Mouse (Mus musculus): ENCODE data around the gene Neu1. TPM values are rescaled to one million over a fixed set of nuclear protein-coding genes. Genes with fewer than 3 reads are reported as not detected.

Neu1 gene
- polyA plus RNA-seq, 1 experiment from 2014 or later, result 12.8 TPM

DNA sequence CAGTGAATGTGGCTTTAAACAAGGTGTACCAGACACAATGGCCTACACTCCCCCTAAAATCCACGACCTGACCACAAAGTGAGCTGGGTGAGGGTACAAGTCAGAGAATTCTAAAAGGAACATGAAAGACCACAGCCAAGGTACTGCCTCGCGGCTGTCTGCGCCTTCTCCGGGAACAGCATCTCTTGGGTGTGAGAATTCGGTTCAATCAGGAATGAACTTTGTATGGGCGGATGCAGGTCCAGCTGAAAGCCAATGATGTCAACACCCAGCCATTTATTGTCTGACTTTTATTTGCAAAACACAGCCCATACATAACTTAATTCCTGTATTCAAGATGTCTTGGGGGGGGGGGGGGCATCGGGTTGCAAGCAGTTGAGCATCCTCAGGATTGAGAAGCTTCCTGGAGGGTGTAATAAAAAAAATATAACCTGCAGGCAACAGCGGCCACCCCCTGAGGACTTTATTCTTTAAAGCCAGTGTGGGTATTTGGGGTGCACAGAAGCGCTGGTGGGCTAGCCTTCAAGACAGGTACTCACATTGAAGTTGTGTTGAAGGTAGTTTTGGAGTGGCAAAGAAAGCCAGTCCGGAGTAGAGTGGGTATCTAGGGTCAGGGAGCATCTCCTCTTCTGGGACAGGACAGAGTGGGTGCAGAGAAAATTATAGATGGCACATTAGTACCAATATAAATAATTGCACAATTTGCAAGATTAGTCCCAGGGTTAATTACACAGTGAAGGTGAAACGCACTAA, 37.8 kb upstream of the Neu1 start:
- peak overlapping the region; percentile 86; the same call in 1 of the 2 replicates for H3K4me2 ChIP-seq (ENCODE audit: low read depth, low read length, severe bottlenecking)
- H3K4me3 ChIP-seq (ENCODE audit: low read depth, low read length), result peak overlapping the region; percentile 91
- DNase-seq (ENCODE audit: low spot score) (no peak), ATAC-seq (replicated peaks; ENCODE audit: low FRiP score) (no peak)
- no peaks in the 10 kb centered on the region for H3K9me3 ChIP-seq (ENCODE audit: control insufficient read depth, low read length)
- H3K9ac ChIP-seq (ENCODE audit: low read length), result peak overlapping the region; percentile 67
- WGBS, result 72% methylated on average over 12 of the region's 12 CpGs
- H3K4me1 ChIP-seq (replicated peaks; ENCODE audit: control insufficient read depth, insufficient read depth, low read length), result peaks cover 11% of the 10 kb centered on the region
- peak overlapping the region; percentile 68 for H3K27ac ChIP-seq (ENCODE audit: low read depth, low read length)
- H3K27me3 ChIP-seq (ENCODE audit: control insufficient read depth, insufficient read depth, low read length), result no peaks in the 10 kb centered on the region
- H3K36me3 ChIP-seq (ENCODE audit: control insufficient read depth, insufficient read depth, low read length), result peaks cover 4% of the 10 kb centered on the region; the same call in 1 of the 2 replicates

- WGBS, result 1% methylated on average over 49 of the region's 51 CpGs
- no peaks in the 10 kb centered on the region for H3K27me3 ChIP-seq (ENCODE audit: control insufficient read depth, insufficient read depth, low read length)
- peak overlapping the region; percentile 86 for H3K4me2 ChIP-seq (ENCODE audit: low read depth, low read length, severe bottlenecking)
- H3K27ac ChIP-seq (ENCODE audit: low read depth, low read length), result peak overlapping the region; percentile 88
- H3K4me3 ChIP-seq (ENCODE audit: low read depth, low read length), result peak overlapping the region; percentile 91
- DNase-seq (ENCODE audit: low spot score) (peak; percentile 98), ATAC-seq (replicated peaks; ENCODE audit: low FRiP score) (peak; percentile 87)
- peak overlapping the region; percentile 97 for H3K9ac ChIP-seq (ENCODE audit: low read length)
- H3K4me1 ChIP-seq (replicated peaks; ENCODE audit: control insufficient read depth, insufficient read depth, low read length), result peaks cover 11% of the 10 kb centered on the region
- H3K9me3 ChIP-seq (ENCODE audit: control insufficient read depth, low read length), result no peaks in the 10 kb centered on the region
- peaks cover 4% of the 10 kb centered on the region; the same call in 1 of the 2 replicates for H3K36me3 ChIP-seq (ENCODE audit: control insufficient read depth, insufficient read depth, low read length)
Observed at GRCm38 (mm10) chr17:34894074-34894597, 36.9 kb upstream of the Neu1 start.

DNA sequence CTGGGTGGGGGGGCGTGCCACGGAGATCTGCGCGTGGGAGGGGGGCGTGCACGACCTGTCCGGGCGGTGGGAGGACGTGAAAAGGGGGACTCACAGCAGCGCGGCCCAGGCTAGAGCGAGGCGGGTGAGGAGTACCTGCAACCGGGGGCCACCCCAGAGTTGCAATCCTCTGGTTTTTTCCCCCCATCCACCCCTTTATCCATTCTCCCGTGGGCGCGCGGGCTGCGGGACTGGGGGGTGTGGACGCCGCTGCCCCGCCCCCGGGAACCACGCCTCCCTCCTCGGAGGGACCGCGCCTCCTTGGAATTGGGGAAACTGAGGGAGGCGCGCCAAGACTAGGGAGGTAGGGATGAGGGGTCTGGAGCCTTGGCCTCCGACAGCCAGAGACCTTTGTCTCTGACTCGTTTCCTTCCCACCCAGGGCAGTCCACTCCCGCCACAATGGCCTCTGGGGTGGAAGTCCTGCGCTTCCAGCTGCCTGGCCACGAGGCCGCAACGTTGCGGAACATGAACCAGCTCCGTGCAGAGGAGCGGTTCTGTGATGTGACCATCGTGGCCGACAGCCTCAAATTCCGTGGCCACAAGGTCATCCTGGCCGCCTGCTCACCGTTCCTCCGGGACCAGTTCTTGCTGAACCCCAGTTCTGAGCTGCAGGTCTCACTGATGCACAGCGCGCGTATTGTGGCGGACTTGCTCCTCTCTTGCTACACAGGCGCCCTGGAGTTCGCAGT, 36.1 kb upstream of the Neu1 start:
- Histone ChIP-seq H3K27me3 (ENCODE audit: control insufficient read depth, insufficient read depth, low read length) (no peaks in the 10 kb centered on the region), H3K9ac (ENCODE audit: low read length) (peak overlapping the region; percentile 97), H3K36me3 (ENCODE audit: control insufficient read depth, insufficient read depth, low read length) (peaks cover 4% of the 10 kb centered on the region; the same call in 1 of the 2 replicates), H3K27ac (ENCODE audit: low read depth, low read length) (peak overlapping the region; percentile 88), H3K9me3 (ENCODE audit: control insufficient read depth, low read length) (no peaks in the 10 kb centered on the region), H3K4me2 (ENCODE audit: low read depth, low read length, severe bottlenecking) (peak overlapping the region; percentile 86), H3K4me1 (replicated peaks; ENCODE audit: control insufficient read depth, insufficient read depth, low read length) (peaks cover 12% of the 10 kb centered on the region), H3K4me3 (ENCODE audit: low read depth, low read length) (peak overlapping the region; percentile 91)
- ATAC-seq (replicated peaks; ENCODE audit: low FRiP score), result peak; percentile 22
- WGBS, result 8% methylated on average over 50 of the region's 51 CpGs
- peak; percentile 71 for DNase-seq (ENCODE audit: low spot score)

DNA sequence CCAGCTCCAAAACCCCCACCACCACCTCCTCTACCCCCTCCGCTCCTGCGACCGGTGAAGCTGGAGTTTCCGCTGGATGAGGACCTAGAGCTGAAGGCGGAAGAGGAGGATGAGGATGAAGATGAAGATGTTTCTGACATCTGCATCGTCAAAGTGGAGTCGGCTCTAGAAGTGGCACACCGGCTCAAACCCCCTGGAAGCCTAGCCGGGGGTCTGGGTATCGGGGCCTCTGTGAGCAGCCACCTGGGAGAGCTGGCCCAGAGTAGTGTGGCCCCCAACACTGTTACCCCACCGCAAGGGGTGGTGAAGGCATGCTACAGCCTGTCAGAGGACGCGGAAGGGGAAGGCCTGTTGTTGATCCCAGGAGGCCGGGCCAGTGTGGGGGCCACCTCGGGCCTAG, 35.3 kb upstream of the Neu1 start:
- ATAC-seq (replicated peaks; ENCODE audit: low FRiP score) (no peak), DNase-seq (ENCODE audit: low spot score) (peak; percentile 63)
- peak overlapping the region; percentile 86 for H3K4me2 ChIP-seq (ENCODE audit: low read depth, low read length, severe bottlenecking)
- WGBS, result 95% methylated on average over 15 of the region's 15 CpGs
- H3K36me3 ChIP-seq (ENCODE audit: control insufficient read depth, insufficient read depth, low read length), result peaks cover 4% of the 10 kb centered on the region; the same call in 1 of the 2 replicates
- no peaks in the 10 kb centered on the region for H3K9me3 ChIP-seq (ENCODE audit: control insufficient read depth, low read length)
- peak overlapping the region; percentile 91 for H3K4me3 ChIP-seq (ENCODE audit: low read depth, low read length)
- H3K9ac ChIP-seq (ENCODE audit: low read length), result peak overlapping the region; percentile 97
- H3K27me3 ChIP-seq (ENCODE audit: control insufficient read depth, insufficient read depth, low read length), result no peaks in the 10 kb centered on the region
- H3K4me1 ChIP-seq (replicated peaks; ENCODE audit: control insufficient read depth, insufficient read depth, low read length), result peaks cover 12% of the 10 kb centered on the region
- no peak overlapping the region for H3K27ac ChIP-seq (ENCODE audit: low read depth, low read length)

DNA sequence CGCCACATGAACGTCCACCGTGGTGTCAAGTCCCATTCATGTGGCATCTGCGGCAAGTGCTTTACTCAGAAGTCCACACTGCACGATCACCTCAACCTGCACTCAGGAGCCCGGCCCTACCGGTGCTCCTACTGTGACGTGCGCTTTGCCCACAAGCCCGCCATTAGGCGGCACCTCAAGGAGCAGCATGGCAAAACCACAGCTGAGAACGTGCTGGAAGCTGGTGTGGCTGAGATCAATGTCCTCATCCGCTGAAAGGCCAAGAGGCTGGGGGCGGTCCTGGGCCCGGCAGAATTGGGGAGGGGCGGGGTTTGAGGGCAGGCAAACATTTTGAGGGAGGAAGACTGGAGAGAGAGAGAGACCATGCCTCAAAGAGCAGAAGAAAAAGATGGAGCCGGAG, 34.7 kb upstream of the Neu1 start:
- WGBS, result 85% methylated on average over 17 of the region's 17 CpGs

GRCm38 (mm10) chr17:34897373-34898159, 33.5 kb upstream of the Neu1 start:
- Histone ChIP-seq H3K4me3 (ENCODE audit: low read depth, low read length) (peak overlapping the region; percentile 94), H3K4me1 (replicated peaks; ENCODE audit: control insufficient read depth, insufficient read depth, low read length) (peaks cover 12% of the 10 kb centered on the region), H3K27ac (ENCODE audit: low read depth, low read length) (peak overlapping the region; percentile 94), H3K27me3 (ENCODE audit: control insufficient read depth, insufficient read depth, low read length) (no peaks in the 10 kb centered on the region), H3K9ac (ENCODE audit: low read length) (peak overlapping the region; percentile 98), H3K4me2 (ENCODE audit: low read depth, low read length, severe bottlenecking) (peak overlapping the region; percentile 98), H3K9me3 (ENCODE audit: control insufficient read depth, low read length) (no peaks in the 10 kb centered on the region), H3K36me3 (ENCODE audit: control insufficient read depth, insufficient read depth, low read length) (peaks cover 4% of the 10 kb centered on the region; the same call in 1 of the 2 replicates)
- no peak for DNase-seq (ENCODE audit: low spot score)
- WGBS, result 26% methylated on average over 10 of the region's 10 CpGs
- ATAC-seq (replicated peaks; ENCODE audit: low FRiP score), result no peak

More for the DNA sequence above, 34.7 kb upstream of the Neu1 start:
- H3K4me1 ChIP-seq (replicated peaks; ENCODE audit: control insufficient read depth, insufficient read depth, low read length), result peaks cover 12% of the 10 kb centered on the region
- no peak overlapping the region for H3K27ac ChIP-seq (ENCODE audit: low read depth, low read length)
- no peaks in the 10 kb centered on the region for H3K27me3 ChIP-seq (ENCODE audit: control insufficient read depth, insufficient read depth, low read length)
- no peak for ATAC-seq (replicated peaks; ENCODE audit: low FRiP score)
- no peaks in the 10 kb centered on the region for H3K9me3 ChIP-seq (ENCODE audit: control insufficient read depth, low read length)
- H3K9ac ChIP-seq (ENCODE audit: low read length), result no peak overlapping the region
- H3K36me3 ChIP-seq (ENCODE audit: control insufficient read depth, insufficient read depth, low read length), result peaks cover 4% of the 10 kb centered on the region; the same call in 1 of the 2 replicates
- peak overlapping the region; percentile 86; the same call in 1 of the 2 replicates for H3K4me2 ChIP-seq (ENCODE audit: low read depth, low read length, severe bottlenecking)
- no peak for DNase-seq (ENCODE audit: low spot score)
- no peak overlapping the region for H3K4me3 ChIP-seq (ENCODE audit: low read depth, low read length)

DNA sequence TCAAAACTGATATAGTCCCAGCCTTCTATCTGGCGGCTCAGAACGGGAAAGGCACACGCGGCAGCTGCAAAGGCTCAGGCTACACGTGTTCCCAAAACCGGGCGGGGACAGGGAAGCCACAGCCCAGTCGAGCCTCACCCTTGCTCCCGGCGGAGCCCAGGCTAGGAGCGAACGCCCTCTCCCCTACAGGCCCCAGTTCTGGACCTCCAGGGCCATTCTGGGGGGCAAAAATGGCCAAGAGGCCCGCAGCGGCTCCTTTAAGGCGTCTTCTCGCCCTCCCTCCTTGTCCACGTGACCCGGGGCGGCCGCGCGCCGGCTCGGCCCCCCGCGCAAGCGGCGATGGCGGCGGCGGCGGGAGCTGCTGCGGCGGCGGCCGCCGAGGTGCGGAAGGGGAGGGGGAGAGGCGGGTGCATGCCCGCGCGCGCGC, 32.9 kb upstream of the Neu1 start, which contains the start of the genes C2 and Ehmt2:
Gene C2, minus strand, starts transcription at position 106 of the 427 bp plus-strand sequence.
Gene Ehmt2, plus strand, starts transcription at position 310 of the 427 bp plus-strand sequence.
- Histone ChIP-seq H3K4me2 (ENCODE audit: low read depth, low read length, severe bottlenecking) (peak within 1 kb of the TSS; percentile 98), H3K9me3 (ENCODE audit: control insufficient read depth, low read length) (no peaks in the 10 kb centered on the region), H3K4me1 (replicated peaks; ENCODE audit: control insufficient read depth, insufficient read depth, low read length) (peaks cover 12% of the 10 kb centered on the region), H3K36me3 (ENCODE audit: control insufficient read depth, insufficient read depth, low read length) (peaks cover 9% of the 10 kb centered on the region; the same call in 1 of the 2 replicates), H3K27me3 (ENCODE audit: control insufficient read depth, insufficient read depth, low read length) (no peaks in the 10 kb centered on the region), H3K4me3 (ENCODE audit: low read depth, low read length) (peak within 1 kb of the TSS; percentile 94), H3K27ac (ENCODE audit: low read depth, low read length) (peak within 1 kb of the TSS; percentile 94), H3K9ac (ENCODE audit: low read length) (peak within 1 kb of the TSS; percentile 98)
- ATAC-seq (replicated peaks; ENCODE audit: low FRiP score) (peak; percentile 30), DNase-seq (ENCODE audit: low spot score) (peak; percentile 92)
- WGBS, result under 1% methylated on average over 25 of the region's 44 CpGs

Measured in forebrain, embryonic 11.5 days (tissue).